Mouse (Mus musculus) embryo, embryonic 10 days (tissue): Measurements from ENCODE around the gene Tesc.

ENCODE experiments used
- DNase-seq: peaks from one replicate; pipeline ENCODE4 v3.0.0-alpha.2; 2015; ENCODE audit warnings: low spot score

Gene Tesc

DNA sequence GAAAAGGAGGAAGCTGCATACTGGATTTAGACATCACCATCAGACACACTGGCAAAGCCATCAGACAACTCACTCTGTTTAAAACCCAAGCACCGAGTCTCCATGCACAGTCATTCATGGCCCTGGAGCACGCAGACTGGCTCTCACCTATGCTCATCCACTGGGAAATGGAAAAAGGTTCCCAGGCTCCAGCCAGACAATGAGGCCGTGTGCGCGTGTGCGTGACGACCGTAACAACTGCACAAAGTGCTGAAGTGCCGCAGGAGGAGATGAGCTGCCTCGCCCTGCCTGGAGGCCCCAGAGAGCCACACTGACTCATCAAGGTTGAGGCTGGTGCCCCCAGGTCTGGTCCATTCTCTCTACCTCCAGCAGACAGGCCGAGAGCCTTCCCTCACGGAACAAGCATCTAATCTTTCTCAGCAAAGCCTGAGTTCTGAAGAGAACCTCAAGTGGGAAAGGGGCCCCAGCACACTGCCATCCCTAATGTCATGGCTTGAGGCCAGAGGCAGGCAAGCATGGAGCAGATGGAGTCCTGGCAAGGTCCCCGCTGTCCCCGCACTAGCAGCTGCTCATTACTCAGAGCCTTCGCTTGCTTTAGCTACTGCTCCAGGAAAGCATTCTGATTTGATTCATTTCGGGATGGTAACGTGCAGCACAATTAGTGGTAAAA is 80.7 kb downstream of the Tesc start:
- no peak for DNase-seq

DNA sequence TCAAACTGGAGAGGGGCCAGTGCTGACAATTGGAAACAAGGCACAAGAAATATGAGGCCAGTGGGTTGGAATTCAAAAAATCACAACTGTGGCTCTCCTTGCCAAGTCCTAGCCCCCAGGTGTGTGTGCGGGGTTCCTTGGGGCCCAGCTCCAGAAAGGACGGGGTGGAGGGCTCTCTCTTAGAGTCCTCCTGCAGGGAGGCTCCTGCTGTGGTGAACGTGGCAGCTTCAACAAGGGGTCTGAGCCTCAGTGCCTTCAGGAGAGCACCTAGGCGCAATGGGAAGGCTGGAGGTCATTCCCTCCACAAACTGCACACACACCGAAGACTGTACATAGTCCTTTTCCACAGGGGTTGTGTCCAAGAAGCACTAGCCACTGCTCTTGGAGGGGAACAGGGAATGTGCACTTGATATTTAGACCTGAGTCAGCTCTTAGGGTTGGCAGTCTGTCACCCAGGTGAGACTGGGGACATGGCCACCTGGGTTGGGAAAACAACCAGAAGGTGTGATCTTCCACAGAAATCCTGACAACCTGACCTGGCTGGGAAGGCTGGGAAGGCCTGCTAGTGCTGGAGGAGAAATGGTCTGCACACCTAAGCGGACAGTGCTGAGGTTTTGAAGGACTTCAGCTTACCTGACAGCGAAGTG is 81.4 kb downstream of the Tesc start:
- DNase-seq: no peak
